Mouse (Mus musculus): ENCODE data around the gene Mical1.

DNA sequence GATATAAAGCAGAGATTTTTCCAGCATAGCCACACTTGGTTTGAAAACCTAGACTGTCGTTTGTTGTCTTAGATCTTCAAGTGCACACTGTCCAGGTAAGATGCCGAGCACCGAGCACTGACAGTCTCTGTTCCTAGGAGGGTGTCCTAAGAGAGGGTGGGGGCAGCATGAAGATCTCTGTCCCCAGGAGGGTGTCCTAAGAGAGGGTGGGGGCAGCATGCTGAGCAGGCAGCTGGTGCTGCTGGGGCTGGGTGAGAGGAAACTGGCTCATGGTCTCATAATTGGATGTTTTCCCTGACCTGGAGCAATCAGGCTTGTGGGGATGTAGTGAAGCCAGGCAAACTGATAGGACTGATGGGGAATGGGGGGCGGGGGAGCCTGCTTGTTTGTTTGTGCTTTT is 16.1 kb upstream of the Mical1 start:
- TF ChIP-seq POLR2A (IDR thresholded peaks at IDR 0.05; ENCODE audit: low read depth, low read length) (no peak), CTCF (IDR thresholded peaks at IDR 0.05; ENCODE audit: extremely low read depth, insufficient read length, insufficient replicate concordance, low read depth, low read length) (no peak)
